Mouse (Mus musculus): ENCODE results near the gene Kif2c.

GRCm38 (mm10) chr4:117149291-117150211, 32.9 kb downstream of the Kif2c start:
- no peak for TF ChIP-seq CTCF (IDR thresholded peaks at IDR 0.05; ENCODE audit: low read depth)
- no peak for TF ChIP-seq EP300 (IDR thresholded peaks at IDR 0.05; ENCODE audit: low read depth)
